Mouse (Mus musculus) stomach, embryonic 15.5 days (tissue): ENCODE measurements at regions not wholly inside any gene's neighbourhood (a gene's known extent, or its start where the extent isn't known, plus 50 kb on each side); places are given as distances from the start of the nearest gene placed in this dataset.

ENCODE experiments used
- ATAC-seq: fragments of 200-750 bp; cut with Nextera tagmentation; 2 replicates; pipeline ENCODE4 v1.8.0; 2017; ENCODE audit warnings: low read depth, moderate number of reproducible peaks, moderate TSS enrichment; ENCODE audit not compliant: insufficient read depth, low FRiP score
- H3K27ac ChIP-seq: fragments of 300-500 bp; sonication (generic); 2 replicates; pipeline ENCODE4 v1.5.1; 2015; ENCODE audit warnings: mild to moderate bottlenecking, inconsistent platforms
- H3K27me3 ChIP-seq: fragments of 300-500 bp; sonication (generic); replicated peaks from 2 replicates; pipeline ENCODE4 v1.6.1; 2015; ENCODE audit warnings: inconsistent platforms
- H3K36me3 ChIP-seq: fragments of 300-500 bp; sonication (generic); 2 replicates; pipeline ENCODE4 v1.6.1; 2015; ENCODE audit warnings: inconsistent platforms
- H3K4me1 ChIP-seq: fragments of 300-500 bp; sonication (generic); 2 replicates; pipeline ENCODE4 v1.6.1; 2015; ENCODE audit warnings: inconsistent platforms
- H3K4me2 ChIP-seq: fragments of 300-500 bp; sonication (generic); 2 replicates; pipeline ENCODE4 v1.6.1; 2015; ENCODE audit warnings: mild to moderate bottlenecking, inconsistent platforms
- H3K4me3 ChIP-seq: fragments of 300-500 bp; sonication (generic); replicated peaks from 2 replicates; pipeline ENCODE4 v1.5.1; 2015; ENCODE audit warnings: inconsistent platforms
- H3K9ac ChIP-seq: fragments of 300-500 bp; sonication (generic); 2 replicates; pipeline ENCODE4 v1.6.1; 2015; ENCODE audit warnings: inconsistent platforms
- H3K9me3 ChIP-seq: fragments of 300-500 bp; sonication (generic); 2 replicates; pipeline ENCODE4 v1.6.1; 2016; ENCODE audit warnings: inconsistent platforms
- WGBS: fragments of 180-500 bp; shearing (Covaris S2); methylation state at CpG from one replicate; pipeline ENCODE4 v1.1.7; 2015; 5-methylcytosine and 5-hydroxymethylcytosine counted together

GRCm38 (mm10) chr13:70343911-70344310 is 293.5 kb downstream of the Ice1 start:
- 59% methylated on average over 2 of the region's 2 CpGs for WGBS
- Histone ChIP-seq H3K9ac (no peak overlapping the region), H3K4me2 (no peak overlapping the region), H3K4me3 (no peak overlapping the region), H3K4me1 (no peaks in the 10 kb centered on the region), H3K9me3 (no peaks in the 10 kb centered on the region), H3K36me3 (no peaks in the 10 kb centered on the region), H3K27ac (no peak overlapping the region), H3K27me3 (no peaks in the 10 kb centered on the region)
- ATAC-seq, result no peak

GRCm38 (mm10) chr13:70344311-70344710 is 293.1 kb downstream of the Ice1 start:
- Histone ChIP-seq H3K9ac (no peak overlapping the region), H3K36me3 (no peaks in the 10 kb centered on the region), H3K27ac (no peak overlapping the region), H3K9me3 (no peaks in the 10 kb centered on the region), H3K27me3 (no peaks in the 10 kb centered on the region), H3K4me1 (no peaks in the 10 kb centered on the region), H3K4me3 (no peak overlapping the region), H3K4me2 (no peak overlapping the region)
- no peak for ATAC-seq
- 72% methylated on average over 5 of the region's 5 CpGs for WGBS

- no peaks in the 10 kb centered on the region for H3K36me3 ChIP-seq
- no peaks in the 10 kb centered on the region for H3K9me3 ChIP-seq
- no peak overlapping the region for H3K4me2 ChIP-seq
- no peaks in the 10 kb centered on the region for H3K4me1 ChIP-seq
- 86% methylated on average over 4 of the region's 4 CpGs for WGBS
- H3K27ac ChIP-seq, result no peak overlapping the region
- no peak overlapping the region for H3K4me3 ChIP-seq
- no peak for ATAC-seq
- H3K27me3 ChIP-seq, result no peaks in the 10 kb centered on the region
- no peak overlapping the region for H3K9ac ChIP-seq
Observed at GRCm38 (mm10) chr13:70348456-70348855, 289.0 kb downstream of the Ice1 start.

DNA sequence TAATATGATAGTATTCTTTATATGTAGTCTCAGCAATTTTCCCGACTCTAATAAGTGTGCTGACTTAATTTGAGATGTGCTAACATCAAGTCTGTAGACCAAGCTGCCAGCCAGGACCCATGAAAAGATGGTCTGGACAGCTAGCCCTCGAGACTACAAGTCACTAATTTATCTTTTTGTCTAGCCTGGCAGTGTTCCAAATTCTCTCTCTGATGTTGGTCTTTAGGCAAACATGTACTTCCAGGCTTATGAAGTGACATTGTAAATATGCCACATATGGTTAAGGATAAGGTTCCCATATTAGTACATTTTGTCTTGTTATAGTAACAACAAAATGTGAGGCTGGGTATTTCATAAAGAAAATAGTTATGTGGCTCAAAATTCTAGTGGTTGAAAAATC is 288.5 kb downstream of the Ice1 start:
- H3K9ac ChIP-seq, result no peak overlapping the region
- ATAC-seq, result no peak
- no peaks in the 10 kb centered on the region for H3K27me3 ChIP-seq
- 37% methylated on average over 2 of the region's 2 CpGs for WGBS
- H3K4me1 ChIP-seq, result no peaks in the 10 kb centered on the region
- H3K27ac ChIP-seq, result no peak overlapping the region
- no peaks in the 10 kb centered on the region for H3K36me3 ChIP-seq
- no peak overlapping the region for H3K4me3 ChIP-seq
- H3K4me2 ChIP-seq, result no peak overlapping the region
- no peaks in the 10 kb centered on the region for H3K9me3 ChIP-seq

DNA sequence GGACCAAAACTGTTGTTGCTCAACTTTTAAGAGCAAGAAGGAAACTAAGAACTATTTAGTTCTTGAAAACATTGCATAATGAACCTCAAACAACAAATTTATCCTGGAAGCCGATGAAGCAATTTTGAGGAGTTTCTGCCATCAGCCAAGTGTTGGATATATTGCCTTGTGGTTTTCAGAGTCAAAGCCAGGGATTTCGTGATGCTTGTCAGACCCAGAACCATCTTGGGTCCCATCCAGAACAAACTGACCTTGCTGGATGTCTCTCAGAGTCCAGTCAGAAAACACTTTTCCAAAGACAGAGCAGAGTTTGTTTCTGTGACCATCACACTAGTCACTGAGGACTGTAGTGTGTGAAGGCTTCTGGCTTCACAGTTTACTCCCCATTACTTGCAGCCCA is 267.8 kb downstream of the Ice1 start:
- no peak for ATAC-seq
- Histone ChIP-seq H3K9ac (no peak overlapping the region), H3K4me3 (no peak overlapping the region), H3K36me3 (no peaks in the 10 kb centered on the region), H3K9me3 (no peaks in the 10 kb centered on the region), H3K4me1 (no peaks in the 10 kb centered on the region), H3K4me2 (no peak overlapping the region), H3K27ac (no peak overlapping the region), H3K27me3 (no peaks in the 10 kb centered on the region)
- 72% methylated on average over 2 of the region's 2 CpGs for WGBS

GRCm38 (mm10) chr13:70380772-70381171 is 256.7 kb downstream of the Ice1 start:
- 52% methylated on average over 6 of the region's 6 CpGs for WGBS
- H3K4me2 ChIP-seq, result no peak overlapping the region
- no peak overlapping the region for H3K27ac ChIP-seq
- H3K4me1 ChIP-seq, result no peaks in the 10 kb centered on the region
- ATAC-seq, result no peak
- no peaks in the 10 kb centered on the region for H3K9me3 ChIP-seq
- no peaks in the 10 kb centered on the region for H3K27me3 ChIP-seq
- no peak overlapping the region for H3K9ac ChIP-seq
- no peaks in the 10 kb centered on the region for H3K36me3 ChIP-seq
- H3K4me3 ChIP-seq, result no peak overlapping the region

- 54% methylated on average over 8 of the region's 8 CpGs for WGBS
- Histone ChIP-seq H3K9me3 (no peaks in the 10 kb centered on the region), H3K9ac (no peak overlapping the region), H3K4me3 (no peak overlapping the region), H3K4me2 (no peak overlapping the region), H3K36me3 (no peaks in the 10 kb centered on the region), H3K4me1 (no peaks in the 10 kb centered on the region), H3K27ac (no peak overlapping the region), H3K27me3 (no peaks in the 10 kb centered on the region)
- no peak for ATAC-seq
Observed at GRCm38 (mm10) chr13:70385292-70385691, 252.1 kb downstream of the Ice1 start.

DNA sequence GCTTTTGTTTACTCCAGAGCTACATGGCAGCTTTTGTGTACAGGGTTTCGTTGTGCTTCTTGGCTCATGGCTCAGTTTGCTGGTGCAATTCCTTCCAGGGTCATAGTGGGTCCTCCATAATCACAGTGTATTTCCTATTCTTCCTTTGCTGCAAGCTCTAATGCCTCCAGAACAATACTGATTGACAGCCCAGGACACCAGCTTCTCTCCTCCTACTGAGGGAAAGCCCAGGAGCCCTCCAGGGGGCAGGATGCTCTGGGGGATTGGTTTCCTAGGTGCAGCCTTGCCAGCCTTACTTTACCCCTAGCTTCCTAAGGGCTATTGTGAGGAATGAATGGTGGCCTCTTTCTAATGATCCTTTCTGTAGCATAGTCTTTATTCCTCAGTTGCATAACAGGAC is 224.6 kb downstream of the Ice1 start:
- Histone ChIP-seq H3K27me3 (no peaks in the 10 kb centered on the region), H3K4me3 (no peak overlapping the region), H3K4me1 (no peaks in the 10 kb centered on the region), H3K36me3 (no peaks in the 10 kb centered on the region), H3K4me2 (no peak overlapping the region), H3K9me3 (no peaks in the 10 kb centered on the region), H3K9ac (no peak overlapping the region), H3K27ac (no peak overlapping the region)
- ATAC-seq, result no peak
- WGBS, result 91% methylated on average over 1 of the region's 1 CpGs

- Histone ChIP-seq H3K4me2 (no peak overlapping the region), H3K9me3 (no peaks in the 10 kb centered on the region), H3K27ac (no peak overlapping the region), H3K36me3 (no peaks in the 10 kb centered on the region), H3K4me3 (no peak overlapping the region), H3K27me3 (no peaks in the 10 kb centered on the region), H3K4me1 (no peaks in the 10 kb centered on the region), H3K9ac (no peak overlapping the region)
- WGBS, result 83% methylated on average over 2 of the region's 2 CpGs
- no peak for ATAC-seq
Observed at GRCm38 (mm10) chr13:70418156-70418555, 219.3 kb downstream of the Ice1 start.

DNA sequence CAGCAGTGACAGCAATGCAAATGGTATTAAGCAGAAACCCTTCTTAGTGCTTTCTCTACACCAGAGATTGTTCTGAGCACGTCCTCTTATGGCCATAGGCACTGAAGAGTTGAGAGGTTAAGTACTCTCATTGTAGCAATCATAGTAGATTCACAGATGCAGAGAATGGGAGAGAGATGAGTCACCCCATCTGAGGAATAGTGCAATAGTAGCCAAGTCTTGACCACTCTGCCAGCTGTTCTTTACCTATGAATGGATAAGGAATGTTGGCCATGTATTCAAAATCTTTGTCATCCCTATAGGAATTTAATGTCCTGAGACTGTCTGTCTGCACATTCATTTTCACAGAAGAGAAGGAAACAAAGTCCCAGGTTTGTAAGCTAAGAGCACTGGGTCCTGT is 198.0 kb downstream of the Ice1 start:
- no peaks in the 10 kb centered on the region for H3K9me3 ChIP-seq
- no peak overlapping the region for H3K4me2 ChIP-seq
- WGBS, result 58% methylated on average over 1 of the region's 1 CpGs
- no peaks in the 10 kb centered on the region for H3K36me3 ChIP-seq
- no peak overlapping the region for H3K9ac ChIP-seq
- H3K4me1 ChIP-seq, result no peaks in the 10 kb centered on the region
- H3K27me3 ChIP-seq, result no peaks in the 10 kb centered on the region
- no peak overlapping the region for H3K4me3 ChIP-seq
- no peak overlapping the region for H3K27ac ChIP-seq
- no peak for ATAC-seq

DNA sequence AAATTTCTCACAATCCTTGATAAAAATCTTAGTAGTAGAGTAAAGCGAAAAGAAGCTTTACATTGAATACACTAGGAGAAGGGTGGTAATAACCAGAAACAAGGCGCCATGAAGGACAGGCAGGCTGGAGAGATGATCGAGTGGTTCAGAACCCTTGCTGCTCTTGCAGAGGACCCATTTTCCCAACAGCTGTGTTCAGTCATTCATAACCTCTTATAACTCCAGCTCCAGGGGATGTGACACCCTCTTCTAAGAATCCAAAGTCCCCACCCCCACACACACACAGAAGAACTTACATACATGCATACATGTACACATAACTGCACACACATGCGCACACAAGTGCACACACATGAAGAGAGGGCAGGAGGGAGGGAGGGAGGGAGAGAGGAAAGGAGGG is 190.5 kb downstream of the Ice1 start:
- 74% methylated on average over 4 of the region's 4 CpGs for WGBS
- no peaks in the 10 kb centered on the region for H3K36me3 ChIP-seq
- ATAC-seq, result no peak

DNA sequence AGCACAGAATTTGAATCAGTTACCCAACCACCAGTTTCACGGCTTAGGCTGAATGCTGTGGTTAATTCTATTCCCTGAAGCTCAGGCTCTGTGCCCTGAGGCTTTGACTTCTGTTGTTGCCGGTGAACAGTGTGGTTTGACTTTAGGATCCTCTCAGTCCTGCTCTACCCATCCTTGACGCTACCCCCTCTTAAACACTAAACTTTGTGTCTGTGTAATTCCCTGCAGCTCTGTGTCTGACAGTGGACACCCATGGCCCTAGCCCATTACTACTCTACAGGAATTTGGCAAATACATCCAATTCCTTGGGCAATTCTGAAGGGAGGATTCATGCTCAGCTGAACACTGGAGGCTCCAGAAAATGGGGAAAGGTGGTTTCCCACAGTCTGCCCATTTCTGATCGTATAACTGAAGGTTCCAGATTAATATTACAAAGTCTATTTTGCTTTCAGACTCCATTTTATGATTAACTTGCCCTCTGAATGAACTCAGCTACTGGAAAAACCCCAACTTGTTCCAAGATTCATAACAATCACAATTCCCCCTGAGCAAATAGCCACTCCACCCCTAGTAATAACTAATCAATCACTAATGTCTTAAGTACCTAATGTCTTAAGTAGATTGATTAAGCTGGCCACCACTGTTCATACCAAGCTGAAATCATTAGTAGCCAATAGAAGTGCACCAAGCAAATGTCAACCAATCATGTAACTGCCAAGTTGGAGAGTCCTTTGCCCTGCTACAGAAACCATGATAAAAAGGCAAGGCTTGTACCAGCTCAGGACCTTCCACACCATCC is 182.6 kb downstream of the Ice1 start:
- no peak overlapping the region for H3K27ac ChIP-seq

More for the DNA sequence above, 190.5 kb downstream of the Ice1 start:
- H3K4me3 ChIP-seq, result no peak overlapping the region
- no peak overlapping the region for H3K4me2 ChIP-seq
- H3K9me3 ChIP-seq, result no peaks in the 10 kb centered on the region
- no peaks in the 10 kb centered on the region for H3K4me1 ChIP-seq
- H3K27me3 ChIP-seq, result no peaks in the 10 kb centered on the region
- H3K9ac ChIP-seq, result no peak overlapping the region
- no peak overlapping the region for H3K27ac ChIP-seq

DNA sequence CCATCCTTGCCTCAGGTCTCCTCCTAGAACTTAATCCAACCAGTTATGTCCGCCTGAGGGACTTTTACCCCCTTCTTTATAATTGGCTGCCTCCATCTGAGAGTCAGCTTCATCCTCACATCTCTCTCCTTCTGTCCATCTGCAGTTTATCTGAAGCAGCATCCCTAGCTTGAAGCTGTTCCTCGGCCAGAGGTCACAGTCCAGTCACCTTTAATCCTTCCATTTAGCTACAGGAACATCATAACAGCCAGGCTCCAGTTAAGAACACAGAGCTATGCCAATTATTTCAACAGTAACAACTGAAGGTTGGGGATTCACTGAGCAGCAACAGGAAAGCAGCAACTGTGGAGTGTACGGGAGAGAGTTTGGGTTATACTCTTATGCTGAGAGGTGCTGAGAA is 179.0 kb downstream of the Ice1 start:
- no peak for ATAC-seq
- Histone ChIP-seq H3K4me3 (no peak overlapping the region), H3K27me3 (no peaks in the 10 kb centered on the region), H3K4me1 (no peaks in the 10 kb centered on the region), H3K9ac (no peak overlapping the region), H3K9me3 (no peaks in the 10 kb centered on the region), H3K4me2 (no peak overlapping the region), H3K36me3 (no peaks in the 10 kb centered on the region), H3K27ac (no peak overlapping the region)
- 71% methylated on average over 3 of the region's 3 CpGs for WGBS

More for the DNA sequence above, 182.6 kb downstream of the Ice1 start:
- WGBS, result 62% methylated on average over 4 of the region's 4 CpGs
- H3K4me2 ChIP-seq, result no peak overlapping the region
- no peak overlapping the region for H3K4me3 ChIP-seq
- H3K36me3 ChIP-seq, result no peaks in the 10 kb centered on the region
- ATAC-seq, result no peak; the same call in 1 of the 2 replicates
- no peaks in the 10 kb centered on the region for H3K27me3 ChIP-seq
- no peaks in the 10 kb centered on the region for H3K4me1 ChIP-seq
- no peaks in the 10 kb centered on the region for H3K9me3 ChIP-seq
- no peak overlapping the region for H3K9ac ChIP-seq
